Mouse (Mus musculus) ES-CJ7 (cell line): Measurements from ENCODE around the gene Cfap58.

Source experiments
- DNase-seq: peaks from one replicate; pipeline ENCODE4 v3.0.0; 2011; ENCODE audit warnings: low read depth, low spot score

The Cfap58 gene

DNA sequence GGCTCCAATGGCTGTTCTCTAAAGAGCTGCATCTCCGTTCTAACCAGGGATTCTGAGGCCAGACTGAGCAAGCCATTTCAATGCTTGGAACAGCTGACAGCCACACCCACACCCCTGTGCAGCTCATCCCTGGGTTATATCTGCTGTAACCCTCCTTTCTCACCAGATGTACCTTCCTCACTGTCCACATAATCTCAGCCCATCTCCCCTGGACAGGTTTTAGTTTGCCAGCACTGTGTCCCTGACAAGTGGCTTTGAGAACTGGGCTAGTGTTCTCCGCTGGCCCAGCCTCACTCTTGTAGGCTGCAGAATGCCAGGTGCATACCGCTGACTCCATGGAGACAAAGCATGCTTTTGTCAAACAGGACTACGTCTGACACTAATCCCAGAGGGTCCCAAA, 20.1 kb upstream of the Cfap58 start:
- no peak for DNase-seq

DNA sequence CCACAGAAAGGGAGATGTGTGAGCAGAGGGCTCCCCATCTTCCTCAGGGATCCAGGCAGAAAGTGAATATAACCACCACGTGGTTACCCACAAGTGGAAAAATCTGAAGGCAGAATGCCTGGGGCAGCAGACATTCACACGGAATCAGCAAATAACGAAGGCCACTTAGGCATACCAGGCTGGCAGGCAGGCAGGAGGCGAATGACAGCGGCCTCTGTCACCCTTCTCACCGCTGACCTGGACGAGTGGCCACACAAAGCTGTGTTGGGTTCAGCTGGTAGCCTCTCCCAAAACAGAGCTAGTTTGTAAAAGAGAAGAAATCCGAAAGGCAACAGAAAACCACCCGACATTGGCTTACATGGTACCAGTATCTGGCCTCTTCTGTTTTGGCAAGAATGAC, 19.5 kb upstream of the Cfap58 start:
- no peak for DNase-seq

- DNase-seq = peak; percentile 11
These were observed 18.9 kb upstream of the Cfap58 start for GRCm38 (mm10) chr19:47918455-47919101.

- DNase-seq = peak; percentile 59
These were observed 18.1 kb upstream of the Cfap58 start, which contains the start of the genes Cfap43 and Itprip for GRCm38 (mm10) chr19:47919126-47919965. Gene Cfap43 (minus strand): TSS chr19:47919287. Gene Itprip (minus strand): TSS chr19:47919299.

- DNase-seq = no peak
These were observed 17.5 kb upstream of the Cfap58 start for GRCm38 (mm10) chr19:47919966-47920375.

GRCm38 (mm10) chr19:47925819-47926218, 11.7 kb upstream of the Cfap58 start:
- DNase-seq = no peak

DNA sequence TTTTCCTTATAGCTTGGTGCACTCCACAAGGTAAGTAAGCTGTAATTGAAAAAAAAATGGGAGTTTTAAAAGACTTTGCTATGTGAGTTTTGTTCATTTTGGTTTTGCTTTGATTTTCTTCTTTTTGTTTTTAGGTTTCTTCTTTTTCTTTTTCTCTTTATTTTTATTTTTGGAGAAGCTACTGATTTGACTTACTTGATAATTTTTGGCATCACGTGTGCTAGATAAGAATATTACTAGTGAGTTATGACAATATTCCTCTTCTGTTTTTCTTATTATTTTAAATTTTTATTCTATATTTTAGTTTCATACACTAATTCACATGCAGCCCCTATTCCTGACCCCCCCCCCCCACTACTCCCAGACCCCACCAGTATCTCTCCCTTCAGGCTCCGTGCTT, 10.4 kb upstream of the Cfap58 start:
- DNase-seq = no peak

- no peak for DNase-seq
These were observed 8.4 kb upstream of the Cfap58 start for GRCm38 (mm10) chr19:47929043-47929442.

- peak; percentile 62 for DNase-seq
These were observed 5.4 kb upstream of the Cfap58 start for GRCm38 (mm10) chr19:47931982-47932638.

- DNase-seq = no peak
These were observed 3.3 kb upstream of the Cfap58 start for GRCm38 (mm10) chr19:47934146-47934545.

- peak; percentile 20 for DNase-seq
These were observed 2.7 kb upstream of the Cfap58 start for GRCm38 (mm10) chr19:47934636-47935238.

DNA sequence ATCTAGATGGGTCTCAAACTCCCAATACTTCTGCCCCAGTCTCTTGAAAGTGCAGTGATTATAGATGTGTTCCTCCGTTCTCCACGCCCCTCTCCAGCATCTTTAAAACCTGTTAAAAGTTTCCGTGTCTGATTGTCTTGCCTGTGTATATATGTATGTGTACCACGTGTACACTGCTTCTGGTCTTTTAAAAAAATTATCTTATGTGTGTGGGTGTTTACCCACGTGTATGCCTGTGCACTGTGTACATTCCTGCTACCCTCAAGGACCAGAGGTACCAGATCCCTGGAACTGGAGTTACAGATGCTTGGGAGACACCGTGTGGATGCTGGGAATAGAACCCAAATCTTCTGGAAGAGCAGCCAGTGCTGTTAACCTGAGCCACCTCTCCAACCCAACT, 1.9 kb upstream of the Cfap58 start:
- DNase-seq = no peak

GRCm38 (mm10) chr19:47936490-47936889, 985 bp upstream of the Cfap58 start:
- DNase-seq = no peak

GRCm38 (mm10) chr19:47936938-47937337, 537 bp upstream of the Cfap58 start:
- no peak for DNase-seq

DNA sequence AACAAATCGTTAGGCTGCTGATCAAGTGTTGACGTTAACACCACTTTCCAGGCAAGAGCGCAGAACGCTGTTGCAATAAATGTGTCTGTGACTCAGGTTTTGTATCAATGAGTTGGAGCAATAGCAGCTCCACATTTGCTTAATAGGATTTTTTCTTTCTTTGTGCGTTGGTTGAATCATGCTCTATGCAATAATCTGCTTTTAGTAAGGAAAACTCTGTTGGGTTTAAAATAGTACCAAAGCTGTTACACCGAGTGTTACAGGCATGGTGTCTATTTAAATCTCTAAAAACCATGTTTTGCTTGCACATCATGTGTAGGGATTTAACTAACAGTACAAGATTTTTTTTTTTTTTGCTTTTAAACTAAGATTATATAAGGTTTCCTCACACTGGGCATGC, 1.9 kb downstream of the Cfap58 start:
- DNase-seq = no peak

GRCm38 (mm10) chr19:47946821-47947465, 9.5 kb downstream of the Cfap58 start:
- DNase-seq = no peak

DNA sequence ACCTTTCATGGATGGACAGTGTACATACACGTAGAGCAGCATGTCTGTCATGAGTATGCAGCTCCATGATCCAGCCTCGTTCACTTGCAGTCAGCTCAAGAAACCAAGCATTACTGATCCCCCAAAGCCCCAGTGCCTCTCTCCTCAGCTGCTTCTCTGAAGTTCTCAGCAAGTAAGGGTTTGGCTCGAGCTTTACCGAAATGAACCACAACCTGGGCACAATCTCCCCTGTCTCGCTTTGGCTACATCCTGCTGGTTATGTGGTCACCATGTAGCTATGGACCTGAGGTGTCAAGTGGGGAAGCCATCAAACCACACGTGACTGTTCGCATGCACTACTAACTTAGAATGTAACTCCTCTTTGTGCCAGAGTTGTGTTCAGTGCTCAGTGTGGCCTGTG, 13.5 kb downstream of the Cfap58 start:
- DNase-seq = no peak

DNA sequence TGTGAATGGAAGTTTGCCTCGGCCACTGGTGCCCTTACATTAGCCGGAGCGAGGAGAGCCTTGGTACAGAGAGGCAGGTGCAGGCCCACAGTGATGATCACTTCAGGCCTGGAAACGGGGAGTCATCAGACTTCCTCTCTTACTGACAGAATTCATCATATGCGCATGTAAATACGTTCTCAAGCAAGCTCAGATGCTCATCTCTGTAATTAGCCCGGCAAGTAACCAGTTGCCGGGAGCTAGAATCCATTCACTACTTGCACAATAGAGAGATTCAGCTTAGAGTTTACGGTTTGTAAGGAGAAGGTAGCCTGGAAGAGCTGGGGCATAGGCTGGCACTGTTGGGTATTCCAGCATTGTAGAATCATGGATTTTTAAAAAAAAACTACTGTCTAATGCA, 15.7 kb downstream of the Cfap58 start:
- DNase-seq = no peak

DNA sequence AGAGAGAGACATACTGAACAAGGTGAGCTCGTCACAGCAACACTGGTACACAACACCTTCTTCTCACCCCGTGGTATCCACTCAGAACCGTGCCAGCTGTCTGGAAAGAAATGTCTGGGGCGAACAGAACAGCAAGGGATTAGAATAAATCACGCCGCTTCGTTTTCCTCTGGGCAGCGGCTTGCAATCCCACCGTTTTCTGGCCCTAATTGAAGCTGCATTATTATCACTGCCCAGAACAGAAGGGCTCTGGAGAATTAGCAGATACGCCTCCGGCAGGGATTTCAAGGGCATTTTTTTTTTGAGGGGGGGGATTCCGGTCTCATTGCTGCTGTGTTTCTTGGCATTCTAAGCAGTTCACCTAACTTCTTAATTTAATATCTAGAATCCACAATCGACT, 20.7 kb downstream of the Cfap58 start:
- no peak for DNase-seq

DNA sequence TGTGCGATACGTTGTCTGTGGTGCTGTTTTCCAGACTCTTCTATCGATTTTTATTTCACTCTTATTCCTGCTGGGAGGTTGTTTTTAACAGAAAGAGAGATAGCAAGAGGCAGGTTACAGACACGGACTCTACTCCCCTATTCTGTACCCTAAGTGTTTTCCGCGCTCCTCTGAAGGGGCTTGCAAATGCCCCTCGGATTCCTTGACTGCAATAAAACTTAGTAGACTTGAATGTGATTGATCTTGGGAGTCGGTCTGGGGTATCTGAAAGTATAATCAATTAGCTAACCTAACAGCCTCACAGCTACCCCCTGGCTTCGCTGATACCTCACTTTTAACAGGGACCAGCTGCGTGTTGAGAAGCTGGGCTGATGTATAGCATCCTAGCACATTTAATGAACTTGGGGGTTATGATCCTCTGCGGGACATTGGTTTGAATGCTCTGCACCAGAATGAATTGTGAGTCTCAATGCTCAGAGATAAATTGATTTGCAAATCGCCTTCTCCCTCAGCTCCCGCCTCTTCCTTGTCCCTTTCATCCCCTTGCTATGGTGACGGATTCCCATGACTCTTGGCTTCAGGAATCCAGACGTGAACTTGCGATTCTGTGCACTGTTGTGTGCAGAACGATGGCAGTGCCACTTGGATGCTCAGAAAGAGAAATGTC, 31.7 kb downstream of the Cfap58 start:
- no peak for DNase-seq

- no peak for DNase-seq
These were observed 33.6 kb downstream of the Cfap58 start for GRCm38 (mm10) chr19:47971066-47971465.
